Mouse (Mus musculus) CH12.LX (cell line): Measurements from ENCODE around the gene Ctsh.
"Not testable (repeated sequence)": the region's sequence is repeated elsewhere in the genome, so short reads cannot be mapped to it uniquely, and the experiment has no call there.

Source experiments
- CTCF ChIP-seq, 2 experiments: IDR thresholded peaks in 1 of 2; conservative IDR thresholded peaks in 1 of 2; 2 replicates each; pipeline ENCODE4 v1.5.1; 2011 to 2012; ENCODE audit warnings: low read depth in 2 of 2, low read length in 2 of 2, improper control_type of control experiment in 1 of 2, inconsistent platforms in 1 of 2, mild to moderate bottlenecking in 1 of 2, moderate library complexity in 1 of 2
- SIN3A ChIP-seq: IDR thresholded peaks from 2 replicates; pipeline ENCODE4 v1.6.1; 2012; ENCODE audit warnings: low read length, improper control_type of control experiment, inconsistent platforms

- not testable (repeated sequence) for TF ChIP-seq CTCF (conservative IDR thresholded peaks at IDR 0.05 in 1 of 2, IDR thresholded peaks at IDR 0.05 in 1 of 2; ENCODE audit: low read depth in 2 of 2, low read length in 2 of 2); SIN3A
These were observed 28.0 kb downstream of the Ctsh start for GRCm38 (mm10) chr9:90081961-90082360.
